Mouse (Mus musculus): Measurements from ENCODE around the gene Morn4.

DNA sequence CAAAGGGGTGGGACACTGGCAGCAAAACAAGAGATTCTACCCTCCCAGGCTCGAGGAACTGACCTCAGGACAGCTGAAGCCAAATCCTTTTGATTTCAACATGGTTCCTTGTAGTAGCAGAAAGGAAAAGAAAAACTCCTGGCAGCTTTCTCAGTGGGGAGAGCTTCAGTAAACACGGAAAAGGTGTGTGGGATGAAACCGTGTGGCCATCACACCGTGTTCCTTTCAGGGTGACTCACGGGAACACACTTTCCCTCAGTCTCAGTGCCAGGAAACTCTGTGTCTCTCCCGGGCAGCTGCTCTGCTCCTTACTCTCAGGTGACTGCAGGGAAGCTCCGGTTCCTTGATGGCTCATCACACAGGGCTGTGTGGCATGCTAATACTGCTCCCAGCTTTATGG, 27.7 kb downstream of the Morn4 start:
- TF ChIP-seq CTCF (IDR thresholded peaks at IDR 0.05; ENCODE audit: low read depth, low read length) (no peak), POLR2AphosphoS5 (IDR thresholded peaks at IDR 0.05; ENCODE audit: insufficient replicate concordance, low read depth, low read length) (no peak), GATA1 (IDR thresholded peaks at IDR 0.05; ENCODE audit: borderline replicate concordance, low read length) (no peak)
